Mouse (Mus musculus): Measurements from ENCODE around the gene Cdhr2.

The Cdhr2 gene

DNA sequence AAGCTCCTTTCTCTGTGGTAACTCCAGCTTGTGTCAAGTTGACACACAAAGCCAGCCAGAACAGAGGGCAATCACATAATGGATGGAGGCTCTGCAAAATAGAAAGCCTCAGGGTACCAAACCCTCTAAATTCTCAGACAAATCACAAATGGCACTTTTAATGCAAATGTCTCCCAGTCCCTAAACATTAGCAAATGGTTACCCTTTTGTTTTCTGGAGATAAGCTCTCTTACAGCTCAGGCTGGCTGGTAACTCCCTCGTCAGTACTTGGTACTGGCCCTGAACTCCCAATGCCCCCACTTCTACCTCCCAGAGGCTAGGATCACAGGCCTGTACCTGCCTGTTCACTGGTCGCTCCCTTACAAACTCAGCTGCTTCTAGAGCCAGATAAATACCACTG, 82.0 kb downstream of the Cdhr2 start:
- in situ Hi-C loops (cut with MseI, MboI): no loop called here

GRCm38 (mm10) chr13:54783698-54784097, 82.4 kb downstream of the Cdhr2 start, which contains the start of gene Eif4e1b:
Eif4e1b (plus strand) TSS chr13:54783998.
- in situ Hi-C loops (cut with MseI, MboI): no loop called here

Data from mouse trophoblast stem cell (cell line).